Mouse (Mus musculus) hindbrain, embryonic 16.5 days (tissue): Measurements from ENCODE around the gene Wdfy3. TPM values are rescaled to one million over a fixed set of nuclear protein-coding genes. Genes with fewer than 3 reads are reported as not detected.
A peak's percentile ranks its signal among the peaks of the same experiment; 100 is the strongest.

ENCODE experiments used
- ATAC-seq: fragments of 200-750 bp; cut with Nextera tagmentation; 2 replicates; pipeline ENCODE4 v1.8.0; 2017; ENCODE audit warnings: moderate TSS enrichment, moderate library complexity
- H3K27ac ChIP-seq: fragments of 300-500 bp; sonication (generic); 2 replicates; pipeline ENCODE4 v1.5.1; 2014; ENCODE audit warnings: low read depth, mild to moderate bottlenecking, control low read depth, low read length, moderate library complexity
- H3K27me3 ChIP-seq: fragments of 300-500 bp; sonication (generic); replicated peaks from 2 replicates; pipeline ENCODE4 v1.6.1; 2014; ENCODE audit warnings: low read length; ENCODE audit not compliant: control insufficient read depth, insufficient read depth
- H3K36me3 ChIP-seq: fragments of 300-500 bp; sonication (generic); 2 replicates; pipeline ENCODE4 v1.6.1; 2014; ENCODE audit warnings: mild to moderate bottlenecking, low read length, moderate library complexity, mixed read lengths; ENCODE audit not compliant: control insufficient read depth, insufficient read depth
- H3K4me1 ChIP-seq: fragments of 300-500 bp; sonication (generic); 2 replicates; pipeline ENCODE4 v1.6.1; 2014; ENCODE audit warnings: low read depth, low read length; ENCODE audit not compliant: control insufficient read depth, insufficient read depth
- H3K4me2 ChIP-seq: fragments of 300-500 bp; sonication (generic); 2 replicates; pipeline ENCODE4 v1.6.1; 2014; ENCODE audit warnings: mild to moderate bottlenecking, low read length, control low read depth, moderate library complexity
- H3K4me3 ChIP-seq: fragments of 300-500 bp; sonication (generic); 2 replicates; pipeline ENCODE4 v1.5.1; 2014; ENCODE audit warnings: mild to moderate bottlenecking, low read length, control low read depth, moderate library complexity
- H3K9ac ChIP-seq: fragments of 300-500 bp; sonication (generic); 2 replicates; pipeline ENCODE4 v1.6.1; 2014; ENCODE audit warnings: low read depth, mild to moderate bottlenecking, control low read depth, low read length, moderate library complexity
- H3K9me3 ChIP-seq: fragments of 300-500 bp; sonication (generic); 2 replicates; pipeline ENCODE4 v1.6.1; 2014; ENCODE audit warnings: mild to moderate bottlenecking, low read length, moderate library complexity; ENCODE audit not compliant: control insufficient read depth
- WGBS: fragments of 180-500 bp; shearing (Covaris S2); extraction: QIAGEN DNeasy Blood & Tissue Kit; methylation state at CpG from one replicate; pipeline ENCODE4 v1.1.7; 2014; 5-methylcytosine and 5-hydroxymethylcytosine counted together
- polyA plus RNA-seq: library from polyadenylated mRNA; unstranded; fragments of >200 nt; fragmentation: Nextera tagmentation; extraction: Ambion mirVana; gene quantifications from 2 replicates; pipeline ENCODE4 v1.2.1, GENCODE M21; 2015

Gene Wdfy3
- polyA plus RNA-seq, 1 experiment from 2014 or later: 22.5 TPM

DNA sequence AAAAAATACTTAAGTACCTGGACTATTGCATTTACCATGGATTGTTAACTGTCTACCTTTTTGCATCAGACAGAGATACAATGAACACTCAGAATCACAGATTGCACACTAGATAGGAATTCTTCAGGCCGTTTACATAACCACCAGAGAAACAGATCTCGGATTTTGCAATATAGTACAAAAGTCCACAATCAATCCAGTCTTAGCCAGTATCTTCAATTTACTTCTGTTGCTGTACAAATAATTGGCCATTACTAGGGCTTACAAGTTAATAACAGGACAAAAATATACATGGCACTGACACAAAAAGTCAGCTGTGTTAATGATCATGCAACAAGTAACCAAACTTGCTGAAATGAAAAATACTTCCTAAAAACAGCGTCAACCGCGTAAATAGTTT, 236.7 kb downstream of the Wdfy3 start:
- H3K27me3 ChIP-seq: no peaks in the 10 kb centered on the region
- H3K4me2 ChIP-seq: no peak overlapping the region
- no peak overlapping the region for H3K27ac ChIP-seq
- 96% methylated on average over 5 of the region's 5 CpGs for WGBS
- H3K9me3 ChIP-seq: no peaks in the 10 kb centered on the region
- H3K36me3 ChIP-seq: peaks cover 18% of the 10 kb centered on the region
- no peak overlapping the region for H3K4me3 ChIP-seq
- ATAC-seq: no peak
- H3K4me1 ChIP-seq: no peaks in the 10 kb centered on the region
- no peak overlapping the region for H3K9ac ChIP-seq

DNA sequence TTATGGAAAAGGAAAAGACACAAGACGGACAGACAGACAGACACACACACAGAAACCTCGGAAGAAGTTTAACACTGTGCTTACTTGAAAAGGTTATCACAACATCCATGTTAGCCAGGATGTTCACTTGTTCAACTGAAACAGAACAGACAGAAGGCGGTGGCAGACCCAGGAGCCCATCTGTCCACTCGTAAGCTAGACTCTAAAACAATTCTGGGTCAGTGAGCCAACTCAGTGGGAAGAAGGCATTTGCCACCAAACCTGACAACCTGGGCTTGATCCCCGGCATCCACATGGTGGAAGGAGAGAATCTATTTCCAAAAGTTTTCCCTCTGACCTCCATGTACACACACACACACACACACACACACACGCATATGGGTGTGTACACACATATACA, 237.7 kb downstream of the Wdfy3 start:
- WGBS: 95% methylated on average over 6 of the region's 6 CpGs

DNA sequence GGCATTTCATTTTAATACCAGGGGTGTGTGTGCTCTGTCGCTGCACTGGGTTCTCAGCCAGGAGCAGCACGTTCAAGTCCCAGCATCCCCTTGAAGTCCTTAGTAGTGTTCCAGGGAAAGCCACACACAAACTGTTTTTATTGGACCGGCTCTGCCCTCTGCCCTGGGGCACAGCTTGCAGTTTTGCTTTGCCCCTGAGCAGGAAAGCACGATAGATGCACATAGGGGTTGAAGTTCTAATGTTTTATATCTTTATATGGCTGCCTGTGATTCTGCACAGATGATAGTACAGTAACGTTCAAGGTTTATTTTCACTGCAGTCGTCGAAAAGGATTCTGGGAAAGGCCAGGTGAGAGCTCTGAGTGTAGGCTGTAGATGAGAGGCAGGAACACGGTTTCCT, 239.5 kb downstream of the Wdfy3 start:
- H3K36me3 ChIP-seq: peaks cover 12% of the 10 kb centered on the region
- 83% methylated on average over 8 of the region's 8 CpGs for WGBS
- H3K27me3 ChIP-seq: no peaks in the 10 kb centered on the region
- H3K4me1 ChIP-seq: peaks cover 6% of the 10 kb centered on the region
- H3K9me3 ChIP-seq: no peaks in the 10 kb centered on the region
- no peak for ATAC-seq
- H3K9ac ChIP-seq: no peak overlapping the region
- no peak overlapping the region for H3K4me2 ChIP-seq
- no peak overlapping the region for H3K4me3 ChIP-seq
- H3K27ac ChIP-seq: no peak overlapping the region

More for the DNA sequence above, 237.7 kb downstream of the Wdfy3 start:
- Histone ChIP-seq H3K36me3 (peaks cover 18% of the 10 kb centered on the region), H3K27me3 (no peaks in the 10 kb centered on the region), H3K4me3 (no peak overlapping the region), H3K9ac (no peak overlapping the region), H3K4me2 (no peak overlapping the region), H3K27ac (no peak overlapping the region), H3K9me3 (no peaks in the 10 kb centered on the region), H3K4me1 (no peaks in the 10 kb centered on the region)
- ATAC-seq: no peak

DNA sequence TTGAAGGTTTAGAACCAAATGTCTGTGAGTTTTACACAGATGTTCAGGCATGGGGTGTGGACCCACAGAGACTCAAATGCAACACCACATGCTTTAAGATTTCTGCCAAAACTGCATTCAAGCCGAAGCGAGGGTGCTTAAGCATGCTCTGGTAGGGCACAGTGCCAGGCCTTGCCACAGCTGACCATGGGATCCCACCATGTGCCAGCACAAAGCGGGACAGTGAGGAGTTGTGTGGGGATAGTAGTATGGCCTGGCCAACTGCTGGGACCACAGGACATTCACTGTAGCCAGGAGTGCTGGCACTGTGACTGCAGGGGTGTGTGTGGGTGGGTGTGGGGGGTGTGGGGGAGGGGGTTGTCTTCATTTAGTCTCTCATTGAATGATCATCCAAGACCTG, 240.8 kb downstream of the Wdfy3 start:
- H3K27me3 ChIP-seq: no peaks in the 10 kb centered on the region
- 63% methylated on average over 3 of the region's 3 CpGs for WGBS
- peaks cover 9% of the 10 kb centered on the region; the same call in 1 of the 2 replicates for H3K36me3 ChIP-seq
- H3K9me3 ChIP-seq: no peaks in the 10 kb centered on the region
- H3K9ac ChIP-seq: no peak overlapping the region
- peaks cover 6% of the 10 kb centered on the region for H3K4me1 ChIP-seq
- no peak overlapping the region for H3K4me3 ChIP-seq
- no peak overlapping the region for H3K4me2 ChIP-seq
- H3K27ac ChIP-seq: no peak overlapping the region
- 0 out of 2 replicates have a peak, but pooled peaks have one; percentile 26 for ATAC-seq

DNA sequence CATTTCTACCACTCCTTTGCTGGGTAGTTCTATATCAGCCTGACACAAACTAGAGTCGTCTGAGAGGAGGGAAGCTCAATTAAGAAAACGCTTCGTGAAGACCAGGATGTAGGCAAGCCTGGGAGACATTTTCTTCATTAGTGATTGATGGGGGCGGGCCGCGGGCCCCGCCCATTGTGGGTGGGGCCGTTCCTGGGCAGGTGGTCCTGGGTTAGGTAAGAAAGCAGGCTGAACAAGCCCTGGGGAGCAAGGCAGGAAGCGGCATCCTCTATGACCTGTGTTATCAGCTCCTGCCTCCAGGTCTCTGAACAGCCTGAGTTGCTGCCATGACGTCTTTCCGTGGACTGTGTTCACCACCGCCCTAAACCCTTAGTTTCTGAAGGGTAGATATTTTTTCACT, 242.2 kb downstream of the Wdfy3 start:
- WGBS: 40% methylated on average over 12 of the region's 12 CpGs
- Histone ChIP-seq H3K4me1 (peaks cover 6% of the 10 kb centered on the region), H3K36me3 (0 out of 2 replicates have a peak, but pooled peaks cover 2% of the 10 kb centered on the region), H3K27me3 (no peaks in the 10 kb centered on the region), H3K9ac (no peak overlapping the region), H3K4me3 (no peak overlapping the region), H3K4me2 (no peak overlapping the region), H3K27ac (no peak overlapping the region), H3K9me3 (no peaks in the 10 kb centered on the region)
- no peak for ATAC-seq

DNA sequence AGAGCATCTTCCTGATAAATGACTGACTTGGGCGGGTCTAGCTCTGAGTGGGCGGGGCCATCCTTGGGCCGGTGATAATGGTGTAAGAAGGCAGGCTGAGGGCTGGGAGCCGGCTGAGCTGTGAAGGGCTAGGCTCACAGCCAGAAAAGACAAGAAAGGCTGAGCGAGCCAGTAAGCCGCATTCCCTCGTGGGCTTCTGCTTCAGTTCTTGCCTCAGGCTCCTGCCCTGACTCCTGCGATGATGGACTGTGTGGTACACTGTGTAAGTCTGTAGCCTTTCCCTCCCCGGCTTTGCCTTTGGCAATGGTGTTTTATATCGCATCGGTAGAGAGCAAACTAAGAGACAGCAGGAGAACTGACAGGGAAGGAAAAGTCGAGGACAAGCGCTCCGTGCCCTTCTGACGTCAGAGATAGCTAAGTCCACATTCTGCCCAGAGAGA, 243.2 kb downstream of the Wdfy3 start:
- H3K4me1 ChIP-seq: peaks cover 6% of the 10 kb centered on the region
- H3K27me3 ChIP-seq: no peaks in the 10 kb centered on the region
- H3K36me3 ChIP-seq: 0 out of 2 replicates have a peak, but pooled peaks cover 2% of the 10 kb centered on the region
- 3% methylated on average over 15 of the region's 15 CpGs for WGBS
- H3K9ac ChIP-seq: peak overlapping the region; percentile 48
- no peak overlapping the region for H3K27ac ChIP-seq
- ATAC-seq: peak; percentile 69
- peak overlapping the region; percentile 50 for H3K4me2 ChIP-seq
- H3K9me3 ChIP-seq: no peaks in the 10 kb centered on the region
- peak overlapping the region; percentile 13; the same call in 1 of the 2 replicates for H3K4me3 ChIP-seq

DNA sequence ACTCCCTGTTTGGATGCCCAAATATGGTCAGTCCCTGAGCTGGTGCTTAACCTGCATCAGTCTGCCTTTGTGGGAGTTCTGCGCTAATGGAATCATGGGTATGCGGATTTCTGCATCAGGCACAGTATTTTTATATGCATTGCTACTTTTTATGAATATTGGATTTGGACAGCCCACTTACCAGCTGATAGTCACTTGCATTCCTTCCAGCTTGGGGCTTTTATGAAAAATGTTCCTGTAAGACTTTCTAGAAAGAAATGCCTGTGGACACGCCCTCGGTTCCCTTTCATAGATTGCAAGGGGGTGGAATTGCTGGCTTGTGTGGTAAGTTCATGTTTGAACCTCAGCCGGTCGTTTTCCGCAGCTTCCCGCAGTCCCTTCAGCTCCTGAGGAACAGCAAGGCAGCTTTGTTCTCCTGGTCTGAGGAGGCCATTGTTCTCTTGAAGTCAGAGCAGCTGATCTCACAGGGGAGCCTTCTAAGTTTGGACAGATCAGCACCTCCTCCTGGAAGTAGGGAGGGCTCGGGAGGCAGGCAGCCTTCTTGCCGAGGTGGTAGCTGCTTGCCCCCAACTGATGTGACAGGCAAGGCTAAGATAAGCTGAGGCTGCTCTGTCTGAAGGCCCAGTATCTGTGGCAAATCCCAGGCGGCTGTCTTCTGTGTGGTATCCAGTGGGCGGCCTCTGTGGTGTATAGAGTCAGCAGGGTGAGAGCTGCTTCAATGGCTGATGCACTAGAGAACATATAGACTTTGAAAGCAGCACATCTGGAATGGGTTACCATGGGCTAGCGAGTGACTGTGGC, 244.4 kb downstream of the Wdfy3 start:
- Histone ChIP-seq H3K27me3 (peaks cover 2% of the 10 kb centered on the region; the same call in 1 of the 2 replicates), H3K27ac (no peak overlapping the region), H3K36me3 (no peaks in the 10 kb centered on the region), H3K9me3 (no peaks in the 10 kb centered on the region), H3K9ac (no peak overlapping the region), H3K4me3 (no peak overlapping the region), H3K4me2 (no peak overlapping the region), H3K4me1 (peaks cover 6% of the 10 kb centered on the region)
- peak; percentile 18; the same call in 1 of the 2 replicates for ATAC-seq
- WGBS: 21% methylated on average over 13 of the region's 13 CpGs

DNA sequence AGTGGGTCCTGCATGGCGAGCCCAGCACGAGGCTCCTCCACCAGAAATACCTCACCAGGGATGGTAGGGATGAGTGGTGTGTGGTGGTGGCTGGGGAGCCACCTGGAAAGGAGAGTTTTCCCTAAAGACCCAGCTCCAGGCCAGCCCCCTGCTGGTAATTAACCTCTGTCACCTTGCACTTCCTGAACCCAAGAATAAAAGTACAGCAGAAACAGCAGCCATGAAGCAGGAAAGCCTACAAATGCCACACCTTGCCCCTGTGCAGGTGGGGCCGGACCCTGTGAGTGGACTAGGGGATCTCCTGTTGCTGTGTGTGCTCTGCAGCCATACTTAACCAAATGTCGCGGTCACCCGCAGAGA, 247.4 kb downstream of the Wdfy3 start:
- no peak for ATAC-seq
- no peak overlapping the region for H3K9ac ChIP-seq
- no peak overlapping the region for H3K27ac ChIP-seq
- 46% methylated on average over 6 of the region's 6 CpGs for WGBS
- no peaks in the 10 kb centered on the region for H3K9me3 ChIP-seq
- no peak overlapping the region for H3K4me3 ChIP-seq
- H3K4me1 ChIP-seq: peaks cover 6% of the 10 kb centered on the region
- peaks cover 2% of the 10 kb centered on the region; the same call in 1 of the 2 replicates for H3K27me3 ChIP-seq
- no peak overlapping the region for H3K4me2 ChIP-seq
- H3K36me3 ChIP-seq: no peaks in the 10 kb centered on the region

DNA sequence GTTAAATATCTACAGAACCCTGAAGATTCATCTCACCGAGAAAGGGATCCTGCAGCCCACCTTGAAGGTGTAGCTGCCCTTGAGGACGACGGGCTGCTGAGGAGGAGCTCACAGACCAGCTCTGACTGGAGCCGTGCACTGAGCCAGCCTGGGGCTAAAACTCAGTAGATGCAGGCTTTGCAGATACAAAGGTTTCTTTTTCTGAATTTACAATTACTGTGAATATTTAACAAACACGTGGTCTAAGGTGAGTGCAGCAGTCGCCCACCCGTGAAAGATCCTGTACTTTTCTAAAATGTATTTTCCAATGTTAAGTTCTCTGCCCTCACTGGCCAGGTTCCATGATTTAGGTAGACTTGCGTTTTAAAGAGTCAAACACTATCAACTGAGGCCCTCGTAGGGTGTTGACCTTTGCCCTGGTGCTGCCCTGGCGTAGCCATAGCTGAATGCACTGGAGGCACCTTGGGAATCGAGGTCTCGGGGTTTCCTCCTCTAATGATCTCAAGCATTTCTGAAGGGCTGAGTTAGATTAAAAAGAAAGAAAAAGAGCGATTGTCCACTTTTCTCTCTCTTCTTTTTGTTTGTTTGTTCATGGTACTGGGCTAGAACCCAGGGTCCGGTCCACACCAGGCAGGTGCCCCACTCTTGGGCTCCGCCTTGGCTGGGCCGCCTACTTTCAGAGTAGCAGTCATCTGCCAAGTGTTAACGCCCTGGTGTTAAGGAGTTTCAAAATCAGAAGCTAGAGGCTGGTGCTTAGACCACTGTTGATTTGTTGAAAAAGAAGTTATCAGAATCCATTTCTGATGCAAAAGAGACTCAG, 248.0 kb downstream of the Wdfy3 start:
- Histone ChIP-seq H3K27ac (no peak overlapping the region), H3K4me1 (peaks cover 5% of the 10 kb centered on the region), H3K27me3 (peaks cover 2% of the 10 kb centered on the region; the same call in 1 of the 2 replicates), H3K36me3 (no peaks in the 10 kb centered on the region), H3K4me2 (no peak overlapping the region), H3K9me3 (no peaks in the 10 kb centered on the region), H3K9ac (no peak overlapping the region), H3K4me3 (no peak overlapping the region)
- no peak for ATAC-seq
- WGBS: 67% methylated on average over 17 of the region's 17 CpGs
